Mouse (Mus musculus) neural tube, embryonic 12.5 days (tissue): Measurements from ENCODE around the gene Ltb4r1. TPM values are rescaled to one million over a fixed set of nuclear protein-coding genes. Genes with fewer than 3 reads are reported as not detected.
A peak's percentile ranks its signal among the peaks of the same experiment; 100 is the strongest.
"Not testable (repeated sequence)": the region's sequence is repeated elsewhere in the genome, so short reads cannot be mapped to it uniquely, and the experiment has no call there.

ENCODE experiments used
- ATAC-seq: fragments of 200-750 bp; cut with Nextera tagmentation; 2 replicates; pipeline ENCODE4 v1.8.0; 2017; ENCODE audit warnings: low read depth, mild to moderate bottlenecking, moderate TSS enrichment, moderate library complexity; ENCODE audit not compliant: low FRiP score
- H3K27ac ChIP-seq: fragments of 300-500 bp; sonication (generic); 2 replicates; pipeline ENCODE4 v1.5.1; 2016
- H3K27me3 ChIP-seq: fragments of 300-500 bp; sonication (generic); replicated peaks from 2 replicates; pipeline ENCODE4 v1.6.1; 2016; ENCODE audit warnings: mild to moderate bottlenecking
- H3K36me3 ChIP-seq: fragments of 300-500 bp; sonication (generic); 2 replicates; pipeline ENCODE4 v1.6.1; 2016; ENCODE audit warnings: mild to moderate bottlenecking
- H3K4me1 ChIP-seq: fragments of 300-500 bp; sonication (generic); 2 replicates; pipeline ENCODE4 v1.6.1; 2016
- H3K4me2 ChIP-seq: fragments of 300-500 bp; sonication (generic); replicated peaks from 2 replicates; pipeline ENCODE4 v1.6.1; 2016; ENCODE audit warnings: mild to moderate bottlenecking
- H3K4me3 ChIP-seq: fragments of 300-500 bp; sonication (generic); 2 replicates; pipeline ENCODE4 v1.5.1; 2016
- H3K9ac ChIP-seq: fragments of 300-500 bp; sonication (generic); 2 replicates; pipeline ENCODE4 v1.6.1; 2016; ENCODE audit warnings: mild to moderate bottlenecking
- H3K9me3 ChIP-seq: fragments of 300-500 bp; sonication (generic); 2 replicates; pipeline ENCODE4 v1.6.1; 2016; ENCODE audit warnings: mild to moderate bottlenecking
- WGBS: fragments of 180-500 bp; shearing (Covaris S2); methylation state at CpG from one replicate; pipeline ENCODE4 v1.1.7; 2016; 5-methylcytosine and 5-hydroxymethylcytosine counted together
- polyA plus RNA-seq: library from polyadenylated mRNA; unstranded; fragments of >200 nt; fragmentation: Nextera tagmentation; extraction: Ambion mirVana; gene quantifications from 2 replicates; pipeline ENCODE4 v1.2.1, GENCODE M21; 2016

The Ltb4r1 gene
- polyA plus RNA-seq, 1 experiment from 2014 or later: 0.23 TPM

DNA sequence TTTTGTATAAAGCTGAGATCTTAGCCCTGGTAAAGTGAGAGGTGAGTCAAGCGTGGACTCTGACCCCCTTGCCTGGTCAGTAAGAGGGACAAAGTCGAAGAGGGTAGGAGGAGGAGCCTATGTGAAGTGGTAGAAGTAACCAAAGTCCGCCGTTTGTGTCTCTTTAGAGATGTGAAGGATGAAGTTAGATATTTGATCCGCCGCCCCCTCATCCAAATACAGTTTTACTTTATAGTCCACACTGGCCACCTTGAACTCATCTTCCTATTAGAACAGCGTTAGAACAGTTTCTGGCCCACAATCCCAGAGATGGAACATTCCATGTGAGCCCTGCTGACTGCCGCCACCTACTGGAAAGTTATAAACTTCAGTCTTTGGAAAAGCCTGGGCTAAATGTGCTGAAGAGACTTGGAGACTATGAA lies 7.4 kb upstream of the Ltb4r1 start, which contains the start of gene Cideb:
TSS of gene Cideb (minus strand) at position 96 of the 422 bp plus-strand sequence.
- 20% methylated on average over 8 of the region's 8 CpGs for WGBS
- Histone ChIP-seq H3K4me1 (peaks cover 7% of the 10 kb centered on the region; the same call in 1 of the 2 replicates), H3K4me2 (no peak within 1 kb of the TSS; the same call in 1 of the 2 replicates), H3K27me3 (peaks cover 30% of the 10 kb centered on the region), H3K36me3 (peaks cover 32% of the 10 kb centered on the region), H3K27ac (no peak within 1 kb of the TSS), H3K9me3 (no peaks in the 10 kb centered on the region), H3K9ac (no peak within 1 kb of the TSS), H3K4me3 (no peak within 1 kb of the TSS)
- ATAC-seq: no peak

DNA sequence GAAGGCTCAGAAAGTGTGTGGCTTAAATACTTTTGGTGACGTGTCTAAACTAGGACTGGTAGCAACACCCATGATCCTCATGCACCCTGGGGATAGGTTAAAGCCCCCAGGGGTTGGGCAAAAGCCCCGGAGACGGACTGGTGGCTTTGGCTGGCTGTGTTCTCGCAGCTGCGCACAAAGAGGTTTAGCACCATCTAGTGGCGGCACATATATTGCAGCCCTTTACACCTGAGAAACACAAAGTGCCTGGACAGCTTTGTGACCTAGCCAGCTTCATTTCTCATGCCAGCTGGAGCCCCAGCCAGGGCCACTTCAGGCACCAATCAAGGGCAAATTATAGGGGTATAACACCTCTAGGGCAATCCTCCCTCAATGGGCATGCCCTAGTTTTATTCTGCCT lies 5.6 kb upstream of the Ltb4r1 start:
- H3K27me3 ChIP-seq: peaks cover 47% of the 10 kb centered on the region
- not testable (repeated sequence) for H3K9me3 ChIP-seq, H3K4me3 ChIP-seq, H3K27ac ChIP-seq, H3K4me1 ChIP-seq, H3K9ac ChIP-seq
- H3K4me2 ChIP-seq: peak overlapping the region; percentile 40
- WGBS: 3% methylated on average over 6 of the region's 6 CpGs
- ATAC-seq: peak; percentile 12
- peaks cover 14% of the 10 kb centered on the region for H3K36me3 ChIP-seq

DNA sequence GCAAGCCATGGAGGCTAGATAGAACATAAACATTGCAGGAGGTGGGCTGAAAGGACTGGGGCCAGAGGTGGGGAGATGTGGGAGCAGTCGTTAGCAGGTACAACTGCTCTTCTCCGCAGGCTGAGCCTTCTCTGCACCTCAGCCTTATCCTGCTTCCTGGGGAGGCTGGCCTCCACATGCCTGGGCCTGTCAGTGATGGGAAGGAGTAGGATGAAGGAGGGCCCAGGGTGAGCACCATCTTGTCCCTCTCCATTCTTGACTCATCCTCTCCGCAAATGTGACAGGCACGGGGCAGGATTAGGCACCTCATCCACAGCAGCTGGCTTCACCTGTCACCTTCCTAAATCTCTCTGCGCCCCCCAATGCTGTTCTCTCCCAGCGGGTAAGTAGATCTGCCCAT lies 4.6 kb upstream of the Ltb4r1 start, which contains the start of gene Ltb4r2:
TSS of gene Ltb4r2 (plus strand) at position 266 of the 400 bp plus-strand sequence.
- WGBS: 69% methylated on average over 6 of the region's 6 CpGs
- H3K27me3 ChIP-seq: peaks cover 55% of the 10 kb centered on the region
- peaks cover 4% of the 10 kb centered on the region for H3K36me3 ChIP-seq
- peak within 1 kb of the TSS; percentile 52 for H3K4me3 ChIP-seq
- H3K9ac ChIP-seq: peak within 1 kb of the TSS; percentile 64
- ATAC-seq: no peak
- no peak within 1 kb of the TSS for H3K27ac ChIP-seq
- peaks cover 7% of the 10 kb centered on the region; the same call in 1 of the 2 replicates for H3K4me1 ChIP-seq
- no peaks in the 10 kb centered on the region for H3K9me3 ChIP-seq
- H3K4me2 ChIP-seq: peak within 1 kb of the TSS; percentile 86

DNA sequence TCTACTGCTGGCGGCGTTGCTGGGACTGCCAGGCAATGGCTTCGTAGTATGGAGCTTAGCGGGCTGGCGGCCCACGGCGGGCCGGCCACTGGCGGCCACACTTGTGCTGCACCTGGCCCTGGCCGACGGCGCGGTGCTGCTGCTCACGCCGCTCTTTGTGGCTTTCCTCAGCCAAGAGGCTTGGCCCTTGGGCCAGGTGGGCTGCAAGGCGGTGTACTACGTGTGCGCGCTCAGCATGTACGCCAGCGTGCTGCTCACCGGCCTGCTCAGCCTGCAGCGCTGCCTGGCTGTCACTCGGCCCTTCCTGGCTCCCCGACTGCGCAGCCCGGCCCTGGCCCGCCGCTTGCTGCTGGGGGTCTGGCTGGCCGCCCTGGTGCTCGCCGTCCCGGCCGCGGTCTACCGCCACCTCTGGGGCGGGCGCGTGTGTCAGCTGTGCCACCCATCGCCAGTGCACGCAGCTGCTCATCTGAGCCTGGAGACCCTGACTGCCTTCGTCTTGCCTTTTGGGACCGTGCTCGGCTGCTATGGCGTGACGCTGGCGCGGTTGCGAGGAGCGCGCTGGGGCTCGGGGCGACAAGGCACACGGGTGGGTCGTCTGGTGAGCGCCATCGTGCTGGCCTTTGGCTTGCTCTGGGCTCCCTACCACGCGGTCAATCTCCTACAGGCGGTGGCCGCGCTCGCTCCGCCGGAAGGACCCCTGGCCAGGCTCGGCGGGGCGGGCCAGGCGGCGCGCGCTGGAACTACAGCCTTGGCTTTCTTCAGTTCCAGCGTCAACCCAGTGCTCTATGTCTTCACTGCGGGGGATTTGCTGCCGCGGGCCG lies 3.6 kb upstream of the Ltb4r1 start:
- peaks cover 7% of the 10 kb centered on the region; the same call in 1 of the 2 replicates for H3K4me1 ChIP-seq
- H3K27ac ChIP-seq: no peak overlapping the region
- peaks cover 63% of the 10 kb centered on the region for H3K27me3 ChIP-seq
- H3K9me3 ChIP-seq: no peaks in the 10 kb centered on the region
- H3K9ac ChIP-seq: peak overlapping the region; percentile 64
- H3K4me3 ChIP-seq: peak overlapping the region; percentile 52
- WGBS: 1% methylated on average over 77 of the region's 77 CpGs
- peak; percentile 71 for ATAC-seq
- H3K36me3 ChIP-seq: no peaks in the 10 kb centered on the region
- peak overlapping the region; percentile 86 for H3K4me2 ChIP-seq

DNA sequence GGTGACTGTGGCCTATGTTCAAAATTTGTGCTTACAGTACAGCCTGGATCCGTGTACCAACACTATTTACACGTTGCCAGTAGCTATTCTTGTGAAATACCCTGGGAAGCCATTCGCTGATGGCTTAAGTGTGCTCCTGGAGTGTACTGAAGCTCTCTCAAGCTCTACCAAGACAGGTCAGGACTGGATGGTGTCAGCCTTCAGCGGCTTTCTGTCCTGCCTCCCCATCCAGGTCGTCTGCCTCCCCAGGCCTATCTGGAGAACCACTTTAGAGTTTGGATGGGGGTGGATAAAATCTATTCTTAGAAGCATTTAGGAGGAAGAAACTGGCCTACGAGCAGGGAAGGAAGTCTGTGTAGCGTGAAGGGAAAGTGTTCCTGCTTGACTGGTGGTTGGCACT lies 2.6 kb upstream of the Ltb4r1 start:
- H3K27ac ChIP-seq: no peak overlapping the region
- 71% methylated on average over 7 of the region's 7 CpGs for WGBS

DNA sequence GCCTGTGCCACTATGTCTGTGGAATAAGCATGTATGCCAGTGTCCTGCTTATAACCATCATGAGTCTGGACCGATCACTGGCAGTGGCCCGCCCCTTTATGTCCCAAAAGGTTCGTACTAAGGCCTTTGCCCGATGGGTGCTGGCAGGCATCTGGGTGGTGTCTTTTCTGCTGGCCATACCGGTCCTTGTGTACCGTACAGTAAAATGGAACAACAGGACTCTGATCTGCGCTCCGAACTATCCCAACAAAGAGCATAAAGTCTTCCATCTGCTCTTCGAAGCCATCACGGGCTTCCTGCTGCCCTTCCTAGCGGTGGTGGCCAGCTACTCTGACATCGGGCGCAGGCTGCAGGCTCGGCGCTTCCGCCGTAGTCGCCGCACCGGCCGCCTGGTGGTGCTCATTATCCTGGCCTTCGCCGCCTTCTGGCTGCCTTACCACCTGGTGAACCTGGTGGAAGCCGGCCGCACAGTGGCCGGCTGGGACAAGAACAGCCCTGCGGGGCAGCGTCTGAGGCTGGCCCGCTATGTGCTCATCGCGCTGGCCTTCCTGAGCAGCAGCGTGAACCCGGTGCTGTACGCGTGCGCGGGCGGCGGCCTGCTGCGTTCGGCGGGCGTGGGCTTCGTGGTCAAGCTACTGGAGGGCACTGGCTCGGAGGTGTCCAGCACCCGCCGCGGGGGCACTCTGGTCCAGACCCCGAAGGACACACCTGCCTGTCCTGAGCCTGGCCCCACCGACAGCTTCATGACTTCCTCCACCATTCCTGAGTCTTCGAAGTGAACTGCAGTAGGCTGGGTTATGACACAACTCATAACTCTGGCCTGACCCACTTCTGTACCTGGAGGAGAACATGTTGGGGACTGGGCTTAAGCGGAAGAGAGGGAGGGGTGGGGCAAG lies 2.0 kb downstream of the Ltb4r1 start:
- Histone ChIP-seq H3K9me3 (no peaks in the 10 kb centered on the region), H3K27ac (no peak overlapping the region), H3K9ac (peak overlapping the region; percentile 61), H3K4me2 (peak overlapping the region; percentile 79), H3K4me3 (peak overlapping the region; percentile 39), H3K4me1 (peaks cover 9% of the 10 kb centered on the region; the same call in 1 of the 2 replicates), H3K36me3 (no peaks in the 10 kb centered on the region), H3K27me3 (peaks cover 71% of the 10 kb centered on the region)
- peak; percentile 45 for ATAC-seq
- 11% methylated on average over 52 of the region's 52 CpGs for WGBS

More for the DNA sequence above, 2.6 kb upstream of the Ltb4r1 start:
- peak overlapping the region; percentile 86; the same call in 1 of the 2 replicates for H3K4me2 ChIP-seq
- no peak overlapping the region for H3K9ac ChIP-seq
- H3K4me3 ChIP-seq: no peak overlapping the region
- H3K27me3 ChIP-seq: peaks cover 72% of the 10 kb centered on the region
- no peaks in the 10 kb centered on the region for H3K36me3 ChIP-seq
- H3K4me1 ChIP-seq: peaks cover 16% of the 10 kb centered on the region; the same call in 1 of the 2 replicates
- no peak for ATAC-seq
- H3K9me3 ChIP-seq: no peaks in the 10 kb centered on the region

DNA sequence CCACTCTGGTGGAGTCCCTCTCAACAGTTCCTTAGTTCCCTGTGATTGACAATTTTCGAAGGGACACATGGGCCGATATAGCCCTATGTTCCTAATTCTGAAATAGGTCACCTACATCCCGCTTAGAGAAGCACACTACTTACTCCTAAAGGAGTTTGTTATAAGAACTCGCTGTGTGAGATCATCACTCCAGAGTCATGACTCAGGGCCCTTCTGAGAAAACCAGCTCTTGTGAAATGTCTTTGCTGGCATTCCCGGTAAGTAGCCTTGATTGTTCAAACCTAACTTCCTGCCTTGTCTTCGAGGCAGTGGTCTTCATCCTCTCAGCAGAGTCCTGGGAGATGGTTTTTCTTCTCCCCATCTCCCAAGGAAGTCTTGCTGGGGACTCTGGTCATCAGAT lies 2.8 kb downstream of the Ltb4r1 start:
- peaks cover 9% of the 10 kb centered on the region; the same call in 1 of the 2 replicates for H3K4me1 ChIP-seq
- H3K4me3 ChIP-seq: no peak overlapping the region
- H3K9me3 ChIP-seq: no peaks in the 10 kb centered on the region
- peak overlapping the region; percentile 79; the same call in 1 of the 2 replicates for H3K4me2 ChIP-seq
- H3K36me3 ChIP-seq: no peaks in the 10 kb centered on the region
- no peak overlapping the region for H3K9ac ChIP-seq
- 91% methylated on average over 6 of the region's 6 CpGs for WGBS
- ATAC-seq: no peak
- H3K27ac ChIP-seq: no peak overlapping the region
- H3K27me3 ChIP-seq: peaks cover 63% of the 10 kb centered on the region

DNA sequence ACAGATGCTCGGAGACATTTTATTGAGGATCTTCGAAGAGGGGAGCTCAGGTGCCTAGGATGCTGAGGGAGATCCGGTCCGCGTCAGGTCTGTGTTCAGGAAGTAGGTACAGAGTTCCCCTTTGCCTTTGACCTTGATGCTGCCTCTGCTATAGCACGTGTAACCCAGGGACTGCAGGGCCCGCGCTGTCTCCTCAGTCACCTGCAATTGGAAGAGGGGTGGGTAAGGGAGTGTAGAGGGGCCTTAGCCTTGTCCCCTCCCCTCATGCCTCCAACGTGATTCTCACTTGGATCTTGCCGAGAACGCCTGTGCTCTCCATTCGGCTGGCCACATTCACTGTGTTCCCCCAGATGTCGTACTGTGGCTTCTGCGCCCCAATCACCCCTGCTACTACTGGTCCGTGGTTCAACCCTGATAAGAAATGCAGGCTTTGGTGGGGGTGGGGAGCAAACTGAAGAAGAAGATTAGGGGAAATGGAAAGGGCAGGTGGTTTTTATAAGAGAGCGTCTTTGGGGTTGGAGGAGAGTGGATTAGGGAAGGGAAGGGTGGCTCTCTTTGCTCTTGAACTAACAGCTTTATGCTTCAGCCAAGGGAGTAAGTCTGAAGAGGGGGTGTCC lies 3.4 kb downstream of the Ltb4r1 start:
- H3K36me3 ChIP-seq: no peaks in the 10 kb centered on the region
- no peaks in the 10 kb centered on the region for H3K9me3 ChIP-seq
- H3K4me2 ChIP-seq: no peak overlapping the region
- no peak for ATAC-seq
- H3K9ac ChIP-seq: no peak overlapping the region
- no peak overlapping the region for H3K4me3 ChIP-seq
- WGBS: 76% methylated on average over 16 of the region's 16 CpGs
- H3K27me3 ChIP-seq: peaks cover 61% of the 10 kb centered on the region
- H3K27ac ChIP-seq: no peak overlapping the region
- H3K4me1 ChIP-seq: peaks cover 9% of the 10 kb centered on the region; the same call in 1 of the 2 replicates

DNA sequence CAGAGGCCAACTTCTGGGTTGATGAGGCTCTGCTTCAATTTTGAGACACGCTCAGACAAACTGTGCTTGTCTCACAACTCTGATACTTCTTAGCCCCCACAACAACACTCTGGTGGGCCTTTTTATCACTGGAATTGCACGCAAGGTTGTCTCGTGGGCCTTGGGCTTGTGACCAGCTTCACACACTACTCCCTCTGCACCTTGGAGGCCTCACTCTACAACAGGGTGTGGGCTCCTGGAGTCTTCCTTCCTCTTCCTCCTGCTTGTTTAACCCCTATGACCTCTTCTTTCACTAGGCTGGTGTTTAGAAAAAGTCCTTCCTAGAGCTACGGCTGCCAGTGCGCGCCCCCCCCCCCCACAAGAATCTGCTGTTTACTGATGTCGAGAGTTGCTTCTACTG lies 10.9 kb downstream of the Ltb4r1 start:
- no peaks in the 10 kb centered on the region for H3K4me1 ChIP-seq
- H3K27ac ChIP-seq: no peak overlapping the region
- no peak overlapping the region for H3K9ac ChIP-seq
- no peaks in the 10 kb centered on the region for H3K36me3 ChIP-seq
- H3K27me3 ChIP-seq: peaks cover 14% of the 10 kb centered on the region
- no peak overlapping the region for H3K4me3 ChIP-seq
- no peak overlapping the region for H3K4me2 ChIP-seq
- 76% methylated on average over 7 of the region's 7 CpGs for WGBS
- H3K9me3 ChIP-seq: no peaks in the 10 kb centered on the region
- ATAC-seq: no peak

DNA sequence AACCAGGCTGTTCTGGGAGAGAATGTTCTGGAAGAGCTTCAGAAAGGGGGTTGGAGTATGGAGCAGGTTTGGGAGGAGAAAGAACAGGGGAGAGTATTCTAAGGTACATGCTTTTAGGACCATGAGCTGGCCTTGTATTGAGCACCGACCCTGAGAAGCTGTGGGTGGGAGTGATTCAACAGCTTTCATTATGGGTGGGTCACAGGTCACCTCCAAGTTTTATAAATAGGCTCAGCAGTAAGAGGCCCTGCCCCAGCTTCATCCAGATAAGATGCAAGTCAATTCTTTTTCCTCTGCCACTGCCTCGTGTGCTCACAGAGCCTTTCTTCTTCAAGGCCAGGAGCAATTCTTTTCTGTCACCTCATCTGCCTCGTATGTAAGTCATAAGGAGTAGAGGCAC lies 11.4 kb downstream of the Ltb4r1 start:
- H3K9ac ChIP-seq: no peak overlapping the region
- no peaks in the 10 kb centered on the region for H3K4me1 ChIP-seq
- H3K4me2 ChIP-seq: no peak overlapping the region
- ATAC-seq: no peak
- H3K4me3 ChIP-seq: no peak overlapping the region
- 59% methylated on average over 3 of the region's 3 CpGs for WGBS
- no peak overlapping the region for H3K27ac ChIP-seq
- H3K36me3 ChIP-seq: no peaks in the 10 kb centered on the region
- peaks cover 18% of the 10 kb centered on the region for H3K27me3 ChIP-seq
- no peaks in the 10 kb centered on the region for H3K9me3 ChIP-seq

DNA sequence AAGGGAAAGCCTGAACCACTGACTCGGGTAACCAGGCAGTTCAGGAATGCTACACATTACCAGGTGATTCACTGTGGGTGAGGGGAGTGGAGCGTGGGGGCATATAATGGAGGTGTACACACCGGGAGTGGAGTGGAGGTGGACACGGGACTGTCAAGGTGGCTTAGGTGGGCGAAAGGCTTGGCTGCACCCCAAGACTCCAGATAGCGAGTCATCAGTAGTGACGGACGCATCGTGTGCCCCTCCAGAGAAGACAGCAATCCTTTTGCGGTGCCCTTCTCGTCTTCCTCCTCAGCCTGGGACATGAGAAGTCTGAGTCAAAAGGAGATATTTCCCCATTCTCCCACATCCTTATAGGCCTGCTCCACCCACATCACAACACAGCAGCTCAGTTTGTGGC lies 12.0 kb downstream of the Ltb4r1 start:
- WGBS: 87% methylated on average over 11 of the region's 11 CpGs
- H3K4me1 ChIP-seq: no peaks in the 10 kb centered on the region
- H3K4me2 ChIP-seq: no peak overlapping the region
- peaks cover 24% of the 10 kb centered on the region for H3K27me3 ChIP-seq
- H3K9me3 ChIP-seq: no peaks in the 10 kb centered on the region
- no peaks in the 10 kb centered on the region for H3K36me3 ChIP-seq
- no peak overlapping the region for H3K4me3 ChIP-seq
- no peak overlapping the region for H3K27ac ChIP-seq
- no peak for ATAC-seq
- no peak overlapping the region for H3K9ac ChIP-seq
